Mouse (Mus musculus) liver, adult 2 months (tissue): ENCODE data around the gene Fxn.
A peak's percentile ranks its signal among the peaks of the same experiment; 100 is the strongest.

Source experiments
- CTCF ChIP-seq: fragments of 200-500 bp; IDR thresholded peaks from 2 replicates; pipeline ENCODE4 v1.5.1; 2011; ENCODE audit warnings: low read depth, low read length, control low read depth
- POLR2A ChIP-seq: fragments of 200-500 bp; IDR thresholded peaks from 2 replicates; pipeline ENCODE4 v1.6.1; 2011; ENCODE audit warnings: low read length, control low read depth; ENCODE audit not compliant: insufficient read depth; ENCODE audit errors: extremely low read depth

DNA sequence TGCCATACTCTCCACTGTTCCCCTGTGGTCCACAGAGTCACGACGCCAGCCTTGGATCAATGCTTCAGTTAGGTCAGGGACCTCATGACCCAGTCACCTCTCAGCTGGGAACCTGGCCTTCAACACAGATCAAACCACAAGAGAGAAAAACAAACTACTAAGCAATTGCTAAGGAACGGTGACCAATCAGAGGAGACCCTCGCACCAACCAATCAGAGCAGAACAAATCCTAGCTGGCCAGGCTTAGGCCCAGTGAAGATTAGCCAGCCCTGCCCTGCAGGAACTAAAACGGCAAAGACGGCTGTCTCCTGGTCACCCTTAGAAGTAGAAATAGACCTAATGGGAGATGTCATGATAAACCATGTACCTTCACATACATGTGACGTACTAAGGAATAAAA, 9.1 kb downstream of the Fxn start:
- TF ChIP-seq POLR2A (0 out of 2 replicates have a peak, but pooled peaks have one; percentile 30), CTCF (no peak)
